Mouse (Mus musculus): Measurements from ENCODE around the gene Acp7.
A peak's percentile ranks its signal among the peaks of the same experiment; 100 is the strongest.

Acp7 gene

DNA sequence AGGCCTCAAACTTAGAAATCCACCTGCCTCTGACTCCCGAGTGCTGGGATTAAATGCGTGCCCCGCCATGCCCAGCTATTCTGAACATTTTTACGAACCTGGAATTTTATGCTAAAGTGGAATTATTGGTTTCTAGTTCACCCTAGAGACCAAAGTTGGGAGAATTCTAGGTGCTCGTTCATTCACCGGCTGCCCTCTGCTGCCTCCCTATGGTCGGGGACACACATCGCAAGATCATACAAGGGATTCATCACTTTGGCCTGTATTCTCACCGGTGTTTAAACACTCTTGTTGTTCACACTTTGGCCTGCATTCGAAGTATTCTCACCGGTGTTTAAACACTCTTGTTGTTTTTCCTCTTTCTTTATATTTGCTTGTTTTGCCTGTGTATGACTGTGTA lies 30.1 kb downstream of the Acp7 start:
- peak; percentile 70 for DNase-seq (ENCODE audit: low spot score)

DNA sequence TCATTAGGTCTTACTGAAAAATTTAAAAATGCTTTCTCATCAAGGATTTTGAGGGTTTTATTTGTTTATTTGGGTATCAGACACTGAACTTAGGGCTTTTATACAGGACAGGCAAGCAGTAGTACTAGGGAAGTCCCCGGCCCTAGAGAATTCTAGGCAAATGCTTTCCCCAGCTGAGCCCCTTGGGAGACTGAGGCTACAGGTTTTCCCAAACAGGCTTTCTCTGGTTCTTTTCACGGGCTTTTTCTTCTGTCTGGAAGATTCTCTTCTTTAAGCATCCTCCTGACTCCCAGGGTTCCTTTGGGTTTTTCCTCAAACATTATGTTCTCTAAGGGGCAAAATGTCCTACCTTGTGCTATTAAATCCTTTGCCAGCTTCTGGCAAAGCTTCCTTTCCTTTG lies 32.2 kb downstream of the Acp7 start:
- no peak for DNase-seq (ENCODE audit: low spot score)

DNA sequence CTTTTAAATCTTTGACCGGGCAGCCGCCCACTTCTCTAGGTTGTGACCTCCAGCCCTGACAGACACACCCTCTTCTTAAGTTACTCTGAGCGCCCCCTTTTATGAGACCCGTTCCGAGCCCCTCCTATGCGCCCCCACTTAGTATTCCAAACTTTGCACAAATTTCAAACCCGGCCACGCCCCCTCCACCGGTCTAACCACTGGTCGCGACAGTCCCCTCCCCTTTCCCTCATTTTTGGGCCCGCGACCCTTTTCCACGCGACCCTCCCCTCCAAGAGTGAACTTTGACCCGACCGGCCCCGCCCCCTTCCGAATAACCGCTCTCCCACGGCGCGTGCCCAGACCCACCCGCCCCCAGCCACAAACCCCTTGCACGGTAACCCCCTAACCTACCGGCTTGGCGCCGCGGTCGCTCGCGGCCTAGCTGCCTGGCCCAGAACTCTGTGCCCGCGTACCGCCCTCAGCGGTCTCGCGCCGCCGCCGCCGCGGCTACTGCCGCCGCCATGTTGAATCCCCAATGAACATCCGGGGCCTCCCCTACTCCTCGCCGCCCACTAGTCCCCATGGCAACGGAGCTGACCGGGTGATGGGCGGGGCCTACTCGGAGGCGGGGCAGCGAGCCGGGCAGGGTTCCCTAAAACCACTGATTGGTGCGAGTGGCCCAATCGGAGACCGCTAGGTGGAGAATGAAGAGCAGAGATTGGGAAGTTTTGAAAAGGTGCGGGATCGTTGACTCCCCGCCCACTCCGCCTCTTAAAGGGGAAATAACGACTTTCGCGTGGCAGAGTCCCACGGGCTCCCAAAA lies 33.3 kb downstream of the Acp7 start, which contains the start of the genes Samd4b and Pak4:
Gene Samd4b (minus strand): TSS at position 503 of the 805 bp plus-strand sequence.
Gene Pak4 (minus strand): TSS at position 544 of the 805 bp plus-strand sequence.
- DNase-seq (ENCODE audit: low spot score): peak; percentile 99

DNA sequence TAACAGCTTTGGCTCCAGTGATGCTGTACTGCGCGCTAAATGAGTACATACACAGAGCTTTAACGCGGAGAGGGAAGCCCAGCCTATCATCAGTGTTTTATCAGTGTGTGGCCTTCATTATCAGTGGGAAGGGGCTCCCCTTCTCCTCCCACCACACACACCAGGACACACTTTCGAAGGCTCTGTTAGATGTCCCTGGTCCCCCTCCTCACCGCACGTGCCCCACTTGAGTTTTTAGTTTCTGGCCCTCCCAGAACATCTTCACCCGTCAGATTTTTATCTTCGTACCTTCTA lies 33.9 kb downstream of the Acp7 start:
- no peak for DNase-seq (ENCODE audit: low spot score)

DNA sequence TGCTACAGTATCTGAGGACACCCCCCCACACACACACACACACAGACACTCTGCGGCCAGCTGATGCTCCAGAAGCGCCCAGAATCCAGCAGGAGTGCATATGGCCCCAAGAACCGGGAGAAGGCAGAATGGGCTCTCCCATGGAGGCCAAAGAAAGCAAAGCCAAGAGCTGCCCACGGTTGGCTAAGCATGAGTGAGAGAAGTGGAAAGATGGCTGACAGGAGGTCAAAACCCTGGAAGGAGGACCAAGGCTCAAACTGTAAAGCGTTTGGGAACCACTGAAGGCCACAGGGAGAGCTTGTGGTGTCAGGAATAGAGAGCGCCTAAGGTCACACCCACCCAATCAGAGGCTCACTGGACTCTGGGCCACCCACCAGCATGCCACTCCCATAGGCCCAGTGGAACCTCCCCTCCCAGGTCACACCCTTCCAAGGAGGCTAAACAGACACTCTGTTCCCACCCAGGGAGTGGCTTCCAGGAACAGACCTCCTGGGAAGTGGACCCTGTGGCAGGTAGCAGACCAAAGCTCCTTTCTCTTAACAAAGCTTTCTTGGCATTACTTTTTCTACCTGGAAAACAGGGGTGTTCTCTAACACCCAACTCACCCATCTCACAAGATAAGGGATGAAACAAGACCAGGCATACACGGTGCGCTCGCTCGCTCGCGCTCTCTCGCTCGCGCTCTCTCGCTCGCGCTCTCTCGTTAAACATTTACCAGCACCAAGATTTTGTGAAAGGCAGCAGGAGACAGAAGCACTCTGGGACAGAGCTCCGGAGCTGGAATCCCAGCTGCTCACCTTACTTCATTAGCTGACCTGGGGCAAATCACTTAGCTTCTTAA lies 34.5 kb downstream of the Acp7 start:
- DNase-seq (ENCODE audit: low spot score): no peak

DNA sequence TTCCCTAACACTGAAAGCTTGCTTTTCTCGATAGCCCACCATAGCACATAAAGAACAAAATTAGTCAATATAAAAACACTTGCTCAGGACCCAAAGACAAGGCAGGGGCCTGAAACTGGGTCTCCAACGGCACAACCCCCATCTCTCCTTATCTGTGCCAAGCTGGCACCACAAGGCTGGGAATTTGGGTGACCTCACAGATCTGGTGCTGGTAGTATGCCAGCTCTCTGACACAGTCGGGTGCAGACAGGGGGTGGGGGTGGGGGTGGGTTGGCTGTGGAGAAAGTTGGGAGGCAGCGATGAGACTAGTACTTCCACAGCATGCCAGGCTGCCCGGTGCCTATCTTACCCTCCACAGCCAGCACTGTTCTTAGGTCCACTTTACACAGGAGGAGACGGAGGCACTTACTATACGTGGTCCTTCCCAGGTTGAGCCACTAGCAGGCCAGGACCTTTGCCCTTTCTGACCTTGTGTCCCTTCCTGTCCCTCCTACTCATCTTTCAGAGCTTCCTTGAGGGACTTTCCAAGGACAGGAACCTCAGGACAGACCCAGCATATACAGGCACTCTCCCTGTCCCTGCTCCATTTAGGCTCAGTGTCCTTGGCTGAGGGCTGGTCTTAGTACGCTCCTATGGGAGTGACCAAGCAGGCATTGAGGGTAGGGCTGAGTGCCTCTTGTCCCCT lies 35.2 kb downstream of the Acp7 start:
- no peak for DNase-seq (ENCODE audit: low spot score)

DNA sequence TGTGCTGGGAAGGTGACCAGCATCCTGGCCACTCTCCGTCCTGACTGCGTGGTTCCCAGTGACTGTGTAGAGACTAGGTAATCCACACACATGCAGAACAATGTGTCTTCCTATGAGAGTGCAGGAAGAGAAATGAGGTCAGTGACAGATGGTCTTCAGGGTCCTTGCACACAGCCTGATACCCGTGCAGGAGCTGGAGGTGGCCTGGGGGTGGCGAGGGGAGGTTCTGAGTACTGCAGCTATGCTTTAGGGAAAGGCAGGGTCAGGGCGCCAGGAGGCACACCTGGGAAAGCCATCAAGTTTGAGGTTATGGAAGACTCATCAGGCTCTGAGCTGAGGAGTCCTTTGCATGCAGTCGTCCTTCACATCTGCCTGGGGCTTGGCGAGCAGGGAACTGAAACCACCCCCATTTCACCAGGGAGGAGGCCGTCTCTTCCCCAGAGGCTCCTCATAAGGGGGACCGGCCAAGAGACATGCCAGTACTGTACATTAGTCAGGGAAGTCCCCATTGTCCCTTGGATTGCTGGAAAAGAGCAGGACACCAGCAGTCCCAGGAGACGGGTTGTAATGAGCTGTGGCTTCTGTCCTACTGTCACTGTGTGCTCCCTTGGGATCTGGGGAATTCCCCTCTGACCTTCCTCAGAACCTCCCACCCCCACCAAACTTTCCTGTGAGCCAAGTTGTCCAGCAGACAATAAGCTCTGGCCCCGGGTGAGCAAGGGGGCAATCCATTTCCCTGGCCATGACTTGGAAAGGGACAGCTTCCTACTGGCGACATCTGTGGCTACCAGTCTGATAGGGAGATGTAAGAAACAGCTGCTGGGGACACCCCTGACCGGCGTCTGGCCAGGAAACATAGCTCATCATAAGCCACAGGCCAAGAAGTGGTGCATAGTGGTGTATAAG lies 37.7 kb downstream of the Acp7 start:
- DNase-seq (ENCODE audit: low spot score): no peak

DNA sequence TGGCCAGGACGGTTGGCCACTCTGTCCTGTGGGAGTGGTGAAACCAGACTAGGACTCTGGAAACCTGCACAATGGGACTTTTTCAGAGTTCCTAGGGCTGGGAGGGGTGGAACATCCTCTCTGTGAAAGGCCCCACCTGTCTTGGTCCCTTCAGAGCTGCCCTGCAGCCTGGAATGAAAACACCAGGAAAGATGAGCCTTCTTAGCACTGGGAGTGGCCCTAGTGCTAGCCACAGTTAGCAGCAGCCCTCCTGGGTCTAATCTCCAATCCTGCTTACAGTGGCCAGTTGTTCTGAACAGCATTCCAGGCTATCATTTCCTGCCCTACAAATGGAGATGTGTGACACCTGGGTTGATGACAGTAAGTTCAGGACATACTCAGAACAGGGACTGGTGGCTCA lies 39.3 kb downstream of the Acp7 start:
- DNase-seq (ENCODE audit: low spot score): no peak

DNA sequence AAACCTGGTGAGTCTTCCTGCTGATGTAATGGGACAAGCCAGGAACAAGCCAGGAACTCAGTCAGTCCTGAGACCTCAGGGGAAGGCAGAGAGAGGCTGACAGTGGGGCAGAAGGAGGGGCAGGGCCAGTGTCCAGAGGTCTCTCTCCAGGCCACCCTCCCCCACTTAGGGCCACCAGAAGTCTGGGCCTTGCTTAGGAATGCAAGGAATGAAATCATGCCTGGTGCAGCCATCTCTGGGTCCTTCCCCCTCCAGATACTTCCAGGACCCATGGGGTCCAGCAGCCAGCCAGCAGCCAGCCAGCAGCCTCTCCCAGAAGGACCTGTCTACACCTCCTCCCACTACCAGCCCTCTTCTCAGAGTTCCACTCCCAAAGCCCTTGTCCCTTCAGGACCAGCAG lies 43.5 kb downstream of the Acp7 start:
- no peak for DNase-seq (ENCODE audit: low spot score)

DNA sequence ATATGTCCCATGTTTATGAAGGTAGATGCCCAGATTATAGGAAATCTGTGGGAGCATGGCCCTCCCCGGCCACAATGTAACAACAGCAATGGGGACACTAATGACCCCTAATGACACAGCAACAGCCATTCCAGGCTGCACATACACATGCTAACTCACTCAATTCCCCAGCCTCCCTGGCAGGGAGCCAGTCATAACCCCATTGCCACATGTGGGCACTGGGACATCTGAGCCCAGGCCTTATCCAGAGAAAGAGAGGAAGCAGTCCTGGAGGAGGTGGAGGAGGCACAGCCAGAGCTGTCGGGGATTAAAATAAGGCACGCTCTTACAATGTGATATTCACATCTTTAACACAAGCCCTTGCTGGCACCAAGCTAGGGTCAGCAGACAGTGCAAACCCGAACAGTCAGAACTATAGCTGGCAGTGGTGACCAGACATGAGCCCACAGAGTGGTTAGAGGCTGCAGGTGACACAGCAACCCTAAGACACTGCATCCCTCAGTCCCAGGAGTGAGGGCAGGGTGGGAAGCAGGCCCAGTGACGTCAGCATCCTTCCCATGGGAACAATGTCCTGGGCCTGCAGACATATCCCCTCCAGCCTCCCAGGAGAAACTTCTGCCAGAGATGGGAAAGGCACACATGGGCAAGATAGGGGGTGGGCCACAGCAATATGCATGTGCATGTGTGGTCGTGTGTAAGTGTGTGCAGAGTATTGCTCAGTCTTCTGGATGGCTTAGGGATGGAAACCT lies 44.3 kb downstream of the Acp7 start:
- no peak for DNase-seq (ENCODE audit: low spot score)

DNA sequence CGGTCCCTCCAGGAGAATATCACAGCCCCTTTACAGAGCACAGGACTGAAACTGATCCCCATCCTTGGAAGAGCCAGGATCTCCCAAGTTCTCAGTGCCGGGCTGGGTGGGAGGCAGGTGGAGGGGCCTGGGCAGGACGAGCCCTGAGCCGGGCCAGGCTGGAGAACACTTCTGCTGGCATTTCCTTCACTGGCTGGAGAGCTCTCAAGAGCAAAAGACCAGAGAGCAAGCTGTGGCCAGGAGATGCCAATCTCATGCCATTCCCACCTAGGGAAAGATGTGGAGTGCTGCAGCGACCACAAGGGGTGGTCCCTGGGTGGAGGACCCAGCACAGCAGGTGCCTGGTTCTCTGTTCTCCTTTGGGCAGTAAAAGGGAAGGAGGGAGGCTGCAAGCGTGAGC lies 46.1 kb downstream of the Acp7 start:
- no peak for DNase-seq (ENCODE audit: low spot score)

DNA sequence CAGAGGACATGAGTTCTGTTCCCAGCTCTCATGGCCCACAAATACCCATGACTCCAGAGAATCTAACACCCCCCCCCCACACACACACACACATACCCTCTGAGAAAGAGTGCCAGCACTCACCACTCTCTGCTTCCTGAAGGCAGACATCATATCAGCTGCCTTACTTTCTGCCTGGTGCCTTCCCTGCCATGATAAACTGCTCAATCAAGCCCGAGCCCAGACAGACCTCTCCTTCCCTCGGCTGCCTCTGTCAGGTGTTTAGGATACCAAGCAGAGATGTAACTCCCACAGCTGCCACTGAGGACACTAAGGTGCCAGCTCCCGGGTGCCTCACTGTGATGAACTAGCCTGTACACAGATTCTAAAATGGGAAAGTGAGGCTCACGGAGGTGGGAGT lies 46.7 kb downstream of the Acp7 start:
- no peak for DNase-seq (ENCODE audit: low spot score)

DNA sequence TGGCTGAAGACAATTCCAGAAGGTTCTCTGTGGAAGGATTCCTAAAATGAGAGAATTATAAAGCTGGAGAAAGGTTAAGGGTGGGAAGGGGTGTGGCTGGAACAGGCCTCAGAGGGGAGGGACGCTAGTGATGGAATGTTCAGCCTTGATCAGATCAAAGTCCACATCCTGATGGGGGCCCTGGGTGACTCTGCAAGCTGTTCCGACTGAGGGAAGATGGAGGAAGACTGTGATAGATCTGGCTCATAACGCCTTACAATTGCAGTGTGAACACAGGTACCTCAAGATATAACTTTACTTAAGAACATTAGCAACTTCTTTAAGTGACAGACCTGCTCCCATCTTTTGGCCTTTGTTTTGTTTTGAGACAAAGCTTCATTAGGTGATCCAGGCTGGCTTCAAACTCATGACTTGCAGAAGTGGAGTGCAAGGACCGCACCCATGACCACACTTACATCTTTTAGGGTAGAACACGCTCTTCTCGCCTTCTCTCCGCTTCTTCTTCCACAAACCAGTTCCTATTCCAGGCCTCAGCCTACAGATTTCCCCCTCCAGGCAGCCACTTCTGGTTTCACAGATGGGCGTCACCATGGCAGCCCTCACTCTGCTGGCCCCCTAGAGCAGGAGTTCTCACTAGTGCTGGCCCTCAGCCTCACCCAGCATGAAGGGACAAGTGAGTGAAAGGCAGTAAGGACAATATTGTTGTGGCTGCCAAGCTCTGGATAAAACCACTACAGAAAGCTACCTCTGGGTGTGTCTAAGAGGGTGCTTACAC lies 47.4 kb downstream of the Acp7 start:
- no peak for DNase-seq (ENCODE audit: low spot score)

DNA sequence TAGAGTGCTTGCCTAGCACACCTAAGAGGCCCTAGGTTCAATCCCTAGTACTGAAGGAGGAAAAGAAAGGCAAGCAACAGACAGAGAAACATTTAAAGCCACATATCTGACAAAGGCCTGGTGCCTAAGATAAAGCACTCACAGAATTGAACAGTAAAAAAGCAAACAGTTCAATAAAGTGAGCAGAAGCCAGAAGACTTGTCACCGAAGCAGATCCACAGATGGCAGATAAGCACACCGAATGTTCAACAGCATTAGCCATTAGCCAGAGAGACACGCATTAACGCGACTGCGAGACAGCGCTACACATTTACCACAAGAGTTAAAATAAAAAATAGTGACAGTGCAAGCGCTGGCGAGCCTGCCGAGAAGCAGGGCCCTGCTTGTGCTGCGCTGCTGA lies 48.3 kb downstream of the Acp7 start:
- DNase-seq (ENCODE audit: low spot score): no peak

DNA sequence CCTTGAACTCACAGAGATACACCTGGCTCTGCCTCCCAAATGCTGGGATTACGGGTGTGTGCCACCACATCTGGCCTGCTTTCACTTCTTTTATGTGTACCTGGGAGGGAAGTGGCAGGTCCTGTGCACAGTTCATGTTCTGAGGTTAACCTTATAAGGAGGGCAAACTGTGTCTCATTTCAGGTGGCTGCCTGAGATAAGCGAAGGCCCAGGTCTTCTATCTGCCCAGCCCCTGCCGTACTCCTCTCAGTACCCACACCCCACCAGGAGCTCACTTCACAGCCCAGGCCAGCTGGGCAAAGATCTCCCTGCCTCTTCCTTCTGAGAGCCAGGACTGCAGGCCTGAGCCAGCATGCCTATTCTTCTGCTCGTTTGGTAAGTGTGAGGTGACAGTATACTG lies 49.4 kb downstream of the Acp7 start:
- no peak for DNase-seq (ENCODE audit: low spot score)

DNA sequence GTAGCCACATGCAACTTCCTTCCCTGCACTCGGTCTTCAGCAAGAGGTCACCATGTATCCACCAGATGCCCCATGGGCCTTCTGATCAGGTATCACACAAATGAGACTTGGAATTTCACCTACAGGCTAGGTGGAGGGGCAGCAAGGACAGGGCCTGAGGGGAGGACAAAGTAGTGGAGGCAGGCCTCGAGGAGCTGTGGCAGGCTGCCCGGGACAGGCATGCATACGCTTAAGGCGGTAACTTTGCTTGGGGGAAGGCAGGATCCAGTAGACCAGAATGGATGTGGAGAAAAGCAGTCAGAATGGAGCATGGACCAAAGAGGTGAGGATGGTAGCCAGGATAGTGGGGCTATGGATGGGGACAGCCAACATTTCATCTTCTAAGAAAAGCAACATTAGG lies 51.3 kb downstream of the Acp7 start:
- DNase-seq (ENCODE audit: low spot score): no peak

DNA sequence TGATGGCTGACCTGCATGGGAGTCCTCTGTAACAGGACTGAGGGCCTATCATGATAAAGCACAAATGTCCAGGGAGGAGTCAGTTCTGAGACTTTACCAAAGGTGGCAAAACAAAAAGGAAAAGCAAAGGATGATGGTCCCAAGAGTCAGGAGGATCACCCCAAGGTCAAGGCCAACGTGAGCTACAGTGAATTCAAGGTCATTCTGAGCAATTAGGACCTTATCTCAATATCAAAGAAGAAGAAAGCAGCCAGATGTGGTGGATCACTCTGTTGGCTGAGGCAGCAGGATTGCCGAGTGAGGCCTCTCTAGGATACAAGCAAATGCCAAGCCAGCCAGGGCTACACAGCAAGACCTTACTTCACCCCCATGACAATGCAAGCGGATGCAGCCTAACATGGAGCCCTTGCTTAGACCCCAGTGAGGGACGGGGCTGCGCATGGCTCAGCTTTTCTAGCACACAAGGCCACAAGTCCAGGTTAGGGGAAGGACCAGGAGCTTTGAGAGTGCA lies 52.5 kb downstream of the Acp7 start:
- no peak for DNase-seq (ENCODE audit: low spot score)

DNA sequence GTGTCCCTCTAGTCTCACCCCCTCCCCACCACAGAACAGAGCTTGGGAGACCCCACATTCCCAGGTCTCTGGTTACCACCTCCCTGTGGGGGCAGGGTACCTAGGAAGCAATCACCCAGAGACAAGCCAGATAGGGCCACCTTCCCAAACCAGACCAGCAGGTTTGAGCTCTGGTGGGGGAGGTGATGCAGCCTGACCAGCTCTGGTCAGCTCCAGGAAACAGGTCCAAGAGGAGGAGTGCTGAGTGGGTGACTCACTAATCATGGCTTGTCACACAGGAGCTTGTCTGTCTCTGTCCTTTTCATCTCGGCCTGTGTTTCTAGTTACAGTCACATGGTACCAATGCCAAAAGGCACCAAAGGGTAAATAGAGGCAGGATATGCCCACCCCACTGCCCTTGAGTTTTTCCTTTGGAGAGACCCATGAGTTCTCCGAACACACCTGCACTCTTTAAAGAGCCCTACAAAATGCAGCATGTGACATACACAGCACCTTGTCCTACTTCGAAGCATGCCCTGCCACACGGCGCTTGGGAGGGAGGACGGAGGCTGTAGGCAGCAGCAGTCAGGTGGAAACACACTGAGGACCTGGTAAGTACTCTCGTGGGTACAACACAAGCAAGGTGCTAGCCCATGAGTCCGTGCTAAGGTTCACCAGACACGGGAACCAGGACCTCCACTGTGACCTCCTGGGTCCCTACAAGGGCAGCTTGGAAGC lies 53.1 kb downstream of the Acp7 start:
- DNase-seq (ENCODE audit: low spot score): peak; percentile 67

DNA sequence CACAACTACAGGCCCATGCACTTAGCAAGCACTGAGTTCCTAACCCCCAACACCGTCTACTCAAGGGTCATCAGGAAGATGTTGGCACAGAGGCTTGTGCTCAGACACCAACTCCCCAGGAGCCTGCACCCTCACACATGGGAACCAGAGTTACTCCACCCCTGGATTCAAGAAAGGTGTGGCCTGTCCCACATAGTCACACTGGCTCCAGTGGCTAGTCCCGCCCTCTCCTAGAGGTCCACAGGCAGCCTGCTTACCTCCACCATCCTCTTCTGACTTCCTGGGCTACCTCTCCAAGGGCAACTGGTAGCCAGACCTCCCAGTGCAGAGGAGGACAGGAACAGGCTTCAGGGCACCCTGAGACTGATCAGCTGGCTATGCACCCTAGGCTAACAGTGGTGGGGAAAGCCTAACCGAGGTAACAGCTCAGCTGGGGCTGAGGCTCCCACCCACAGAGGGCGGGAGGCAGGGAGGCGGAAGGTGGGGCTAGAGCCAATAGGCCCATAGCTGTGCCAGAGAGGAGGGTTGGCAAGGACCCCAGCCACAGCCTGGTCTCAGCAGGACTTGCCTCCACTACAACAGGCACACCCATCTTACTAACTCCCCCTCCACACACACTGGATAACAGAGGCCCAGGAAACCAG lies 54.7 kb downstream of the Acp7 start:
- DNase-seq (ENCODE audit: low spot score): peak; percentile 76

Data from urinary bladder, postnatal 25 days (tissue).